Mouse (Mus musculus): Measurements from ENCODE around the gene Afg3l1.
"Not testable (repeated sequence)": the region's sequence is repeated elsewhere in the genome, so short reads cannot be mapped to it uniquely, and the experiment has no call there.

Gene Afg3l1

GRCm38 (mm10) chr8:123463651-123464050 is 14.1 kb upstream of the Afg3l1 start:
- in situ Hi-C loops (cut with MboI; ENCODE audit: low sequenced_read_pairs), result no loop called here

GRCm38 (mm10) chr8:123467476-123467875 is 10.2 kb upstream of the Afg3l1 start:
- in situ Hi-C loops (cut with MboI; ENCODE audit: low sequenced_read_pairs), result no loop called here

GRCm38 (mm10) chr8:123472991-123473390 is 4.7 kb upstream of the Afg3l1 start:
- in situ Hi-C loops (cut with MboI; ENCODE audit: low sequenced_read_pairs), result not testable (repeated sequence)

- in situ Hi-C loops (cut with MboI; ENCODE audit: low sequenced_read_pairs), result not testable (repeated sequence)
These were observed 3.2 kb upstream of the Afg3l1 start for GRCm38 (mm10) chr8:123474549-123474948.

- in situ Hi-C loops (cut with MboI; ENCODE audit: low sequenced_read_pairs), result no loop called here
These were observed 579 bp upstream of the Afg3l1 start for GRCm38 (mm10) chr8:123476911-123477736.

GRCm38 (mm10) chr8:123478456-123479218 is 934 bp downstream of the Afg3l1 start:
- in situ Hi-C loops (cut with MboI; ENCODE audit: low sequenced_read_pairs), result no loop called here

GRCm38 (mm10) chr8:123482627-123483026 is 4.9 kb downstream of the Afg3l1 start:
- in situ Hi-C loops (cut with MboI; ENCODE audit: low sequenced_read_pairs), result no loop called here

- in situ Hi-C loops (cut with MboI; ENCODE audit: low sequenced_read_pairs), result no loop called here
These were observed 13.8 kb downstream of the Afg3l1 start for GRCm38 (mm10) chr8:123491280-123492075.

GRCm38 (mm10) chr8:123492898-123493297 is 15.2 kb downstream of the Afg3l1 start:
- in situ Hi-C loops (cut with MboI; ENCODE audit: low sequenced_read_pairs), result no loop called here

GRCm38 (mm10) chr8:123497699-123498098 is 20.0 kb downstream of the Afg3l1 start:
- in situ Hi-C loops (cut with MboI; ENCODE audit: low sequenced_read_pairs), result no loop called here

GRCm38 (mm10) chr8:123498963-123499362 is 21.3 kb downstream of the Afg3l1 start:
- in situ Hi-C loops (cut with MboI; ENCODE audit: low sequenced_read_pairs), result no loop called here

GRCm38 (mm10) chr8:123499556-123499955 is 21.9 kb downstream of the Afg3l1 start:
- in situ Hi-C loops (cut with MboI; ENCODE audit: low sequenced_read_pairs), result no loop called here

- in situ Hi-C loops (cut with MboI; ENCODE audit: low sequenced_read_pairs), result no loop called here
These were observed 24.5 kb downstream of the Afg3l1 start for GRCm38 (mm10) chr8:123502192-123502591.

GRCm38 (mm10) chr8:123503801-123504467 is 26.2 kb downstream of the Afg3l1 start:
- in situ Hi-C loops (cut with MboI; ENCODE audit: low sequenced_read_pairs), result no loop called here

GRCm38 (mm10) chr8:123504591-123505195 is 27.0 kb downstream of the Afg3l1 start:
- in situ Hi-C loops (cut with MboI; ENCODE audit: low sequenced_read_pairs), result no loop called here

GRCm38 (mm10) chr8:123505267-123505666 is 27.6 kb downstream of the Afg3l1 start:
- in situ Hi-C loops (cut with MboI; ENCODE audit: low sequenced_read_pairs), result no loop called here

- in situ Hi-C loops (cut with MboI; ENCODE audit: low sequenced_read_pairs), result no loop called here
These were observed 28.0 kb downstream of the Afg3l1 start for GRCm38 (mm10) chr8:123505695-123506094.

GRCm38 (mm10) chr8:123507153-123507552 is 29.4 kb downstream of the Afg3l1 start:
- in situ Hi-C loops (cut with MboI; ENCODE audit: low sequenced_read_pairs), result no loop called here

GRCm38 (mm10) chr8:123510819-123511218 is 33.1 kb downstream of the Afg3l1 start:
- in situ Hi-C loops (cut with MboI; ENCODE audit: low sequenced_read_pairs), result no loop called here

GRCm38 (mm10) chr8:123514136-123514535 is 36.4 kb downstream of the Afg3l1 start:
- in situ Hi-C loops (cut with MboI; ENCODE audit: low sequenced_read_pairs), result no loop called here
